Mouse (Mus musculus) macrophage (primary cell): ENCODE measurements around the gene Sectm1b. TPM values are rescaled to one million over a fixed set of nuclear protein-coding genes. Genes with fewer than 3 reads are reported as not detected.
"Not testable (repeated sequence)": the region's sequence is repeated elsewhere in the genome, so short reads cannot be mapped to it uniquely, and the experiment has no call there.

Experiments used
- H3K27ac ChIP-seq: fragments of 350-480 bp; formaldehyde crosslinking; 2 replicates; pipeline ENCODE4 v1.9.0; 2021
- H3K36me3 ChIP-seq: fragments of 350-480 bp; formaldehyde crosslinking; 2 replicates; pipeline ENCODE4 v1.9.0; 2021; ENCODE audit errors: inconsistent target
- H3K4me3 ChIP-seq: fragments of 350-480 bp; formaldehyde crosslinking; 2 replicates; pipeline ENCODE4 v1.9.0; 2021; ENCODE audit errors: inconsistent target
- H3K79me2 ChIP-seq: fragments of 350-480 bp; formaldehyde crosslinking; 2 replicates; pipeline ENCODE4 v1.9.0; 2021; ENCODE audit errors: inconsistent target
- WGBS: methylation state at CpG from one replicate; pipeline ENCODE4 v1.1.7; 2026; ENCODE audit warnings: inconsistent platforms; ENCODE audit not compliant: missing documents; 5-methylcytosine and 5-hydroxymethylcytosine counted together
- polyA plus RNA-seq: library from polyadenylated mRNA; stranded (reverse); fragments of 250-400 nt; gene quantifications from 3 replicates; pipeline ENCODE4 v1.2.4, GENCODE M21; 2018; ENCODE audit warnings: inconsistent platforms
- total RNA-seq, 78 experiments: library from RNA; depleted of rRNA; stranded (reverse); fragments of 250-400 nt; gene quantifications; 1 replicate in 9 of 78; 2 replicates in 24 of 78; 3 replicates in 43 of 78; 4 replicates in 2 of 78; pipeline ENCODE4 v1.2.4; 2018; ENCODE audit warnings: inconsistent platforms in 56 of 78

Sectm1b gene
- total RNA-seq (2018; cell fraction: chromatin; rRNA removed), result not detected
- not detected for total RNA-seq (2018; cell fraction: cytosol; rRNA removed)
- not detected for total RNA-seq (2018; cell fraction: nucleus; rRNA removed)
- polyA plus RNA-seq, result not detected in 3 replicates

DNA sequence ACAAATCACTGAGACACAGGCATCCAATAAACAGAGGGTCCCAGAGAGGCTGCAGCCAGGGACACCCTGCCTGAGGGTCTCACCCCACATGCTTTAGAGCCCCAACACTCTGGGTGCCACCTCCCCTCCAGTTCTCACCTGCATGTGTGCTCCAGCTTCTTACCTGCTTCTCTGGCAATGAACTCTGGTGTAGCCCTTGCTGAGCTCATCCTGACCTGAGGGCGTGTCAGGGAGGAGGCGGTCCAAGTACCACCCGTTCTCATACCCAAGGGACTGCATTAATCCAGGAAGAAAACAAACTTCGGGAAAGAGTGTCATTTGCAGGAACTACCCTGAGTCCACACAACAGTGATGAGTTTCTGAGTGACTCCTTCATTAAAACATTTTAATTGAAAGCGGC, at the start of gene Sectm1b:
Sectm1b (minus strand) TSS at position 191 of the 400 bp plus-strand sequence.
- WGBS, result 78% methylated on average over 5 of the region's 5 CpGs
- Histone ChIP-seq H3K36me3 (no peaks in the 10 kb centered on the region), H3K27ac (no peak within 1 kb of the TSS), H3K79me2 (no peaks in the 10 kb centered on the region), H3K4me3 (no peak within 1 kb of the TSS)

DNA sequence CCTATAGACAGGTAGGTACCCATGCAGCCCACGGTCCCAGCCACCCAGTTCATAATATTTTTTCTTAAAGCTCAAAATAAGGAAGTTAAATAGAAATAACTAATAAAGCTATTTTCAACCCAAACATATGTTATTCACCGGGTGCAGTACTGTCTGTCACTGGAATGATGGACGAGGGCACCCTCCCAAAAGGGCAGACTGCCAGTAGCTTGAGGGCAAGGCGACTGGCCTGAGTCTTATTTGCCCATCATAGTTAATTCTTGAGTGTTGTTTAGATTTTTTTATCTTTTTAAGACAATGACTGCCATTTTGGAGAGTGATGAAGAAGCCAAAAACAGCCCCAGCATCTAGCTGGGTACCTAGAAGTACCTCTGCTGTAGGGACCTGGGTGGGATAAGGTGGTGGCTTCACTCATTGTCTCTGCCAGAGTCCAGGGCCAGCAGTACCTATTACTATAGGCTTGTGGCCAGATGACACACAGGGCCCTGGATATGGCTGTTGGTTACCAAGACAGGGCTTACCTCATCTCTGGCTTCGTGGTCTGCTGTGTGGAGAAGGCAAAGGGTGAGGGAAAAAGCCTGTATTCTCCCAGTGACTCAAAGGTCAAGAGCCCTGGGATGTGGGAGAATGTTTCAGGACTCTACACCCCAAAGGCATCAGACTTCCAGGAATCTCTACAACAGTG, 48.9 kb upstream of the Sectm1b start:
- 30% methylated on average over 5 of the region's 5 CpGs for WGBS
- no peak overlapping the region for H3K4me3 ChIP-seq

DNA sequence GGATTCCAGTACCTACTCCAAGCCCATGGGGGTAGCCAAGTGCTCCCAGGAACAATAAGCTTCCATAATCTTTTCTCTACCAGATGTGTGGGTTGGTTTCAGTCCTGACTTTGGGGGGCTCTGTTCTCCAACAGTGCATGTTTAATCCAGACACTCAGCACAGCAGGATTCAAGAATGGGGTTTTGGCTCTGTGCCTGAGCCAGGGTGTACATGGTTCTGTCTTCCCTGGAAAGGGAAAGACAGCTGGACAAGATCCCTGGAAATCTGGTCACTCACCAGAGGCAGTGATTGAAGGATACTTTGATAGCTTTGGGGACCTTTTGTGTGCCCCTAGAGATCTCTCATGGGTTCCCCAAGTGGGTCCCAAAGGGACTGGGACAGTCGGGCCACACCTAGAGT, 48.2 kb upstream of the Sectm1b start:
- WGBS, result 86% methylated on average over 1 of the region's 1 CpGs
- Histone ChIP-seq H3K4me3 (no peak overlapping the region), H3K36me3 (no peaks in the 10 kb centered on the region), H3K27ac (no peak overlapping the region), H3K79me2 (no peaks in the 10 kb centered on the region)

More for the DNA sequence above, 48.9 kb upstream of the Sectm1b start:
- Histone ChIP-seq H3K79me2 (no peaks in the 10 kb centered on the region), H3K36me3 (no peaks in the 10 kb centered on the region), H3K27ac (no peak overlapping the region)

DNA sequence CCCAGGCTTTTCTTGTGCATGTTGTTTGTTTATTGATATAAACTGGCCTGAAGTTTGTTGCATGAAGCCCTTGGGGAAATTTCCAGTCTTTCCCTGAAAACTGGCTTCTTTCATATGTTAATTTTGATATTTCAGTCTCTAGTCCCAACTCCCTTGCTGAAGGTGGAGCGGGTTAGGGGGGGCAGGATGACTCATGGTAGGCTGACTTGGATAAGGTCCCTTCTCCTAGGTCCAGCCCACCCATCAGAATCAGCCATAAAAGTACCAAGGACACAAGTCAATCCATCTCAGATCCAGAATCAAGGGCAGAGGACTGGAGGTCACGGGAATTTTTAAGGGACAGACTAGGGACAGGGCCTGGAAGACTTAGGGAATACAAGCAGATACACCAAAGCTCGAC, 47.7 kb upstream of the Sectm1b start:
- no peaks in the 10 kb centered on the region for H3K79me2 ChIP-seq
- no peak overlapping the region for H3K4me3 ChIP-seq
- WGBS, result 80% methylated on average over 2 of the region's 3 CpGs
- no peaks in the 10 kb centered on the region for H3K36me3 ChIP-seq
- no peak overlapping the region for H3K27ac ChIP-seq

DNA sequence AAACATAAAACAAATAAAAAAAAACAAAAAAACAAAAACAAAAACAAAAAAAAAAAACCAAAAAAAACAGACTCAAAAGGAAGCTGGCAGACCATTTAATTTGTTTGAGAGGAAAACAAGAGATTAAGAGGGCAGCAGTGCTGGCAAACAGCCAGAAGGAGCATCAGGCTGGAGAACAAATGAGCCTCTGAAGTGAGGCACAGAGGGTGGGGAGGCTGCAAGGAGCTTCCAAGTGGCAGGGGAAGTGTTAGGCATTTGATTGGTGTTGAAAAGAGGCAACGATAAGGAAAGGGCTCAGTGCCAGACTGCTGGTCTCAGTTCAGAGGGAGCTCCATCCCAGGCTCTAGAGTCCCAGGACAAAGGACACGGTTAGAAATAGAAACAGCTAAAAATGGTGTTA, 46.6 kb upstream of the Sectm1b start:
- H3K27ac ChIP-seq, result no peak overlapping the region
- no peaks in the 10 kb centered on the region for H3K36me3 ChIP-seq
- WGBS, result 63% methylated on average over 2 of the region's 2 CpGs
- H3K79me2 ChIP-seq, result no peaks in the 10 kb centered on the region
- no peak overlapping the region for H3K4me3 ChIP-seq

DNA sequence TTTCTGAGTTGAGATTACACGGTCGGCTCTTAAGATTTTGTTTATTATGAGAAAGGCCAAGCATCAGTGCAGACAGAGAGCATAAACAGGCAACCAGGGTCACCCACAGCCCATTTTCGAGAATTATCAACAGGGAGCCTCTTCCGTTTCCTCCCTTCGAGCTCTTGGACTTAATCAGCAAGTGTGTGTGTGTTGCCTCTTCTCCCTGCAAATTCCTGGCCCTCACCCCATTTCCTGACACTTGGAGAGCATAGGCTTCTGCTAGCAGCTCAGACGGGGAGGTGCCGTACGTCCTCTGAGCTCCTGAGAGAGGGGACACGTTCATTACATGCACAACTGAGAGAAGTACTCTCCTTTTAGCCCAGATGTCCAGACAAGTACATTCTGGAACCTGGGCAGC, 44.7 kb upstream of the Sectm1b start:
- Histone ChIP-seq H3K4me3 (no peak overlapping the region), H3K36me3 (no peaks in the 10 kb centered on the region), H3K27ac (no peak overlapping the region), H3K79me2 (no peaks in the 10 kb centered on the region)
- WGBS, result 84% methylated on average over 9 of the region's 9 CpGs

DNA sequence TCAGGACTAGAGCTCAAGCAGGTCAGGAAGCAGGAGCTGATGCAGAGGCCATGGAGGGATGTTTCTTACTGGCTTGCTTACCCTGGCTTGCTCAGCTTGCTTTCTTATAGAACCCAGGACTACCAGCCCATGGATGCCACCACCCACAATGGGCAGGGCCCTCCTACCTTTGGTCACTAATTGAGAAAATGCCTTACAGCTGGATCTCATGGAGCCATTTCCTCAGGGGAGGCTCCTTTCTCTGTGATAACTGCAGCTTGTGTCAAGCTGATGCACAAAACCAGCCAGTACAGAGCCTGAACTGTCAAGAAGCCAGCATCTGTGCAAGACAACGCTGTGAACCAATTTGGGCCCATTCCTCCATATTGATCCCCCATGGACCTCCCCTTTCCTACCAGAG, 43.9 kb upstream of the Sectm1b start:
- not testable (repeated sequence) for H3K27ac ChIP-seq, H3K36me3 ChIP-seq, H3K4me3 ChIP-seq, H3K79me2 ChIP-seq
- 88% methylated on average over 1 of the region's 1 CpGs for WGBS

DNA sequence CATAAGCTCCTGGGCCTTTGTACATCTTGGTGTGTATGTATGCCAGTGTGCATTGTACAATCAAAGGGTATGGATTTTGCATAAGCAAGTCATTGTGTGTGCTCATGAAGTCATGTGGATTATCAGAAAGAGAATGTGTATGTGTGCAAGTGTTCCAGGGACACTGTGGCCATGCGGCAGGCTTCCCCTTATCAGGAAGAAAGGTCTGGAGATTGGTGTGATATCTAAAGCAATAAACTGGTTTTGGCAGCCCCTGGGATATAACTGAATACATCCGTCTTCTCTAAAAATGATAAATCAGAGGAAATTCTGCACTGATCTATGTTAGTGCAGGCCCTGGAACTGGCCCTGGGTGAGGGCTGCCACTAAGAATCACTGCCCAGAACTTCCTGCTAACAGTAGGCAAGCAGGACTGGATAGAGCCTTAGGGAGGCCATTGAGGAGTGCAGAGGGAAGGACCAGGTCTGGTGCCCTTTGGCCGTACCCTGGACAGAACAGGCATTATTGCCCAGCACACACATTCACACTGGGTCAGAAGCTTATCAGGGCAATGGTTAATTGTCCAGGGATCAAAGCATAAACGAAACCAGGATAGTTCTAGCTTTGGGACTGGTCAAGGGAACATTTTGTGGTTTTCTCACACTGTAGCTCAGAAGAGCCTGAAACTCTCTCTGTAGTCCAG, 37.9 kb upstream of the Sectm1b start:
- no peaks in the 10 kb centered on the region for H3K79me2 ChIP-seq
- no peak overlapping the region for H3K27ac ChIP-seq
- no peaks in the 10 kb centered on the region for H3K36me3 ChIP-seq
- no peak overlapping the region for H3K4me3 ChIP-seq
- WGBS, result 84% methylated on average over 4 of the region's 4 CpGs

DNA sequence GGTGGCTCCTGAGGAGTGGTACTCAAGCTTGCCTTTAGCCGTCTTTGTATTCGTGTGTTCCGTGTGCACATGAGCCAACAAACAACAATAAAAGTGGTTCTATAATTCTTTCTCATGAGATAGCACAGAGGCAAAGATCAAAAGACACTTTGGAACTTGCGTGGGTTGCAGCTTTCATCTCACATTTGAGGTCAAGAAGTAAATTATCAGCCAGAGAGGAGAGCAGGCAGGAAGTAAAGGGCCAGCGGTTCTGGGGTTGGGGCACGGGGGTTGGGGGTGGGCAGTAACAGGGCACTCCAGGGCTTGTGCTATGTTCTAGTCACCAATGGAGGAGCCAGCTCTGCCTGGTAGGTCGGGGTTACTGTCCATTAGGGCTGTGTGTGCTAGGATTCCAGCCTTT, 37.3 kb upstream of the Sectm1b start:
- 72% methylated on average over 7 of the region's 7 CpGs for WGBS
- Histone ChIP-seq H3K27ac (no peak overlapping the region), H3K36me3 (no peaks in the 10 kb centered on the region), H3K79me2 (no peaks in the 10 kb centered on the region), H3K4me3 (no peak overlapping the region)

DNA sequence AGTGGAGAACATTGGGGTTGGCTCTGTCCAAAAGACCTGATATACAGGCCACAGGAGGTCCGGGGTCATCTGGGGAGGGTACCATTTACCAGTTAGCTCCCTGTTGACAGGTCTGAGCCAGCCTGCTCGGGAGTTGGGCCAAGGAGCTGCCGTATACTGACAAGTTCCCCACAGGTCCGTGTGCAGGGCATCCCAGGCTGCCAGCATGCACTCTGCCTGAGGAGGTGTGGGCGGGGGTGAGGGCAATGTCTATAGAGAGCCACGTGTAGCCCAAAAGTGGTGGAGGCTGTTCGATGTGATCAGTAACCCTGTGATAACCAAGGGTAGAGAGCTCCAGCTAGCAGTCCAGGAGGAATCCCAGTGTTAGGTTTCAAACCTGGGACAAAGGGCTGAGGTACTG, 36.4 kb upstream of the Sectm1b start:
- Histone ChIP-seq H3K79me2 (no peaks in the 10 kb centered on the region), H3K36me3 (no peaks in the 10 kb centered on the region), H3K27ac (no peak overlapping the region), H3K4me3 (no peak overlapping the region)
- WGBS, result 46% methylated on average over 7 of the region's 7 CpGs

DNA sequence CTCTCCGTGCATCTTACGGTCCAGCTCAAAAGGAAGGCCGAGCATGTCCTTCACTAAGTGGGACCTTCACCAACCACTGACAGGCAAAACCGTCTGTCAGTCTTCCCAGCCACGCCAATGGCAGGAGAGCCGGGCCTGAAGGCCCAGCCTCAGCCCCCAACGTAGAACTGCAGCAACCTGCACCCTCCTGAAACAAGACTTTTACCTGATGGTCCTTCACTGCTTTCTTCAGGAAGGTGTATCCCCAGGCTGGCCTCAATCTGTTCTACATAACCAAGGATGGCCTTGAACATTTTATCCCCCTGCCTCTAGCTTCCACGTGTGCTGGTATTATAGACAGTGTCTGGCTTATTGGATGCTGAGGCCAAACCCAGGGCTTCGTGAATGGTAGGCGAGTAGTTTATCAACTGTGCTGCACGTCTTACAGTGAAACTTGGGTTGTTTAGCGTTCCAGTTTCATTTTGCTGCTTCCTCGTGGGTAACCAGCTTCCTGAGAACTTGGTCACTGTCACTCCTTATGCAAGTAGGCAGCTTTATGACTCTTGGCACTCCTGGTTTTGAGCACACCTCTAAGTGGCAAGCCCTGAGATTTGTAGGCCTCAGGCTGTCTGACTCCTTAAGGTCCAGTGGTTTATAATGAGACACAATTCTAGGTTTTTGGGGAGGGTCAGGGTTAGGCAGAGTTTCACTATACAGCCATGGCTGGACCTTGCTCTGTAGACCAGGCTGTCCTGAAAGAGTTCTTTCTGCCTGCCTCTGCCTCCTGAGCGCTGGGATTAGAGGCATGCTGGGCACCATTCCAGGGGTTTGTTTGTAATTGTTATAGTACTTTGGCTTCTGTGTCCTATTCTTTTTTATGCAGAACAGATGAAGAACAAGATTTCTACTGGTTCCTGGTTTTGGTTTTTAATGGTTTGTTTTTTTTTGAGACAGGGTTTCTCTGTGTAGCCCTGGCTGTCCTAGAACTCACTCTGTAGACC, 29.5 kb upstream of the Sectm1b start:
- WGBS, result 72% methylated on average over 14 of the region's 14 CpGs
- H3K36me3 ChIP-seq, result no peaks in the 10 kb centered on the region
- no peak overlapping the region for H3K4me3 ChIP-seq

DNA sequence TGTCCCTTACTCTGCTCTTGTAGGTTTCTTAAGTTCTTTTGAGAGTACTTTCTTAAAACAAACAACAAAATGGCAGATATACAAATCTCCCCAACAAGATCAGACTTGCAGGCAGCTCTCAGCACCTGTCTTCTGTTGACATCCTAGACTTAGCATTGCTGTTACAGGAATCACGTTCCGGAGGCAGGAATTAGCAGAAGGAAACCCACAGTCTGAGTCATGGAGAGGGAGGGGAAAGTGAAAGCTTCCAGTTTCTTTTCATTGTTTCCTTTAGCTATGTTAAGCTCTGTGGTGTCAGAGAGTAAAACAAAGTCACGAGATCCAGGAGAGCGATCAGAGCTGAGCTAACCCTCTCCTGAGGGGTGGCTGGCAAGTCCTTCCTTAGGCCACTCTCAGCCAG, 27.6 kb upstream of the Sectm1b start:
- H3K4me3 ChIP-seq, result no peak overlapping the region
- no peaks in the 10 kb centered on the region for H3K79me2 ChIP-seq
- 13% methylated on average over 4 of the region's 4 CpGs for WGBS
- no peaks in the 10 kb centered on the region for H3K36me3 ChIP-seq
- no peak overlapping the region for H3K27ac ChIP-seq

More for the DNA sequence above, 29.5 kb upstream of the Sectm1b start:
- H3K79me2 ChIP-seq, result no peaks in the 10 kb centered on the region
- no peak overlapping the region for H3K27ac ChIP-seq

DNA sequence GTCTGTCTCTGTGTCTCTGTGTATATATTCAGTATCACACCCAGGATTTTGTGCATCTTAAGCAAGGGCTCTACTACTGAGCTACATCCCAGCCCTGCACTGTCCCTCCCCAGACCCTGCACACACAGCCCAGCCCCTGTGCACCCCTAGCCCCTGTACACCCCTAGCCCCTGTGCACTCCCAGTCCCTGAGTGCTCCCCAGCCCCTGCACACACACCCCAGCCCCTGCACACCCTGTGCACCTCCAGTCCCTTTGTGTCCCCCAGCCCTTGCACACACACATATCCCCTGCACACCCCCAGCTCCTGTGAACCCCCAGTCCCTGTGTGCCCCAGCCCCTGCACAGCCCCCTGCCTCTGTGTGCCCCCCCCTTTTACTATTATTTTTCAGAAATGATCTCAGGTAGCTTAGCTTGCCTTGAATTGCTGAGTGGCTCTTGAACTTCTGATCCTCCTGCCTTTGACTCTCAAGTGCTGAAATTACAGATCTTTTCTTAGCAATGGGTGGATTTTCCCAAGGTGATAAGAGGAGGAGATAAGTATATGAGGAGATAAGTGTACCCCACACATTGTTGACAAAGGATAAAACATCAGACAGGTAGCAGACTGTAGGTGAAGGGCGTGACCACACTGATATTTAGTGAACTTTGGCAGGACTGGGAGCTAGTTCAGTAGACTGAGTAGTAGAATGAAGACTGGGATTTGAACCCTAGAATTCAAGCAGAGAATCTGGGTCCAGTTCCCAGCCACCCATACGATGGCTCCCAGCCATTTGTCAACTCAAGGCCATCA, 26.6 kb upstream of the Sectm1b start:
- Histone ChIP-seq H3K36me3 (no peaks in the 10 kb centered on the region), H3K79me2 (no peaks in the 10 kb centered on the region), H3K27ac (no peak overlapping the region), H3K4me3 (no peak overlapping the region)
- 89% methylated on average over 2 of the region's 2 CpGs for whole genome bisulfite sequencing

DNA sequence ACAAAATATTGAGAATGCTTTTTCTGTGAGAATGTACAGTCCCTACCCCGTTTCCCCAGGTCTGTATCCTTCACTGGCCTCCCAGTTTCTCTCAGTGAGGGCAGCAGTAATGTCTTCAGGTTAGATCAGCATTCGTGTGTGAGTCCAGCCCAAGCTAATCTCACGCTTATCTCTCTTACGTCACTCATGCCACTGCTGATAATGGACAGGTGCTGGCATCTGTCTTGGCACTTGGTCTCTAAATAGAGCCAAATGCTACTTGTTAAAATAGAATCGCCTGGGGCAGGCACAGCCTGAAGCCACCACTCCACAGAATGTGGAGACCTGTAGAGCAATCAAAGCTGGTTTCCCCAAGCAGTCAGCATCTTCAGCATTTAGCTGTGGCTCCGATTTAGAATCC, 25.6 kb upstream of the Sectm1b start:
- H3K27ac ChIP-seq, result no peak overlapping the region
- H3K4me3 ChIP-seq, result no peak overlapping the region
- H3K79me2 ChIP-seq, result no peaks in the 10 kb centered on the region
- no peaks in the 10 kb centered on the region for H3K36me3 ChIP-seq
- 90% methylated on average over 6 of the region's 6 CpGs for WGBS
